Mouse (Mus musculus): Measurements from ENCODE around the gene Olfr143.

- TF ChIP-seq CTCF (IDR thresholded peaks at IDR 0.05; ENCODE audit: low read depth) (no peak), EP300 (IDR thresholded peaks at IDR 0.05; ENCODE audit: low read depth) (no peak)
Measured at GRCm38 (mm10) chr9:38208065-38208464, 44.5 kb upstream of the Olfr143 start, which contains the start of gene Olfr893.
